ENCODE assay signal across 8 mouse cellular contexts in the genomic region with DNA sequence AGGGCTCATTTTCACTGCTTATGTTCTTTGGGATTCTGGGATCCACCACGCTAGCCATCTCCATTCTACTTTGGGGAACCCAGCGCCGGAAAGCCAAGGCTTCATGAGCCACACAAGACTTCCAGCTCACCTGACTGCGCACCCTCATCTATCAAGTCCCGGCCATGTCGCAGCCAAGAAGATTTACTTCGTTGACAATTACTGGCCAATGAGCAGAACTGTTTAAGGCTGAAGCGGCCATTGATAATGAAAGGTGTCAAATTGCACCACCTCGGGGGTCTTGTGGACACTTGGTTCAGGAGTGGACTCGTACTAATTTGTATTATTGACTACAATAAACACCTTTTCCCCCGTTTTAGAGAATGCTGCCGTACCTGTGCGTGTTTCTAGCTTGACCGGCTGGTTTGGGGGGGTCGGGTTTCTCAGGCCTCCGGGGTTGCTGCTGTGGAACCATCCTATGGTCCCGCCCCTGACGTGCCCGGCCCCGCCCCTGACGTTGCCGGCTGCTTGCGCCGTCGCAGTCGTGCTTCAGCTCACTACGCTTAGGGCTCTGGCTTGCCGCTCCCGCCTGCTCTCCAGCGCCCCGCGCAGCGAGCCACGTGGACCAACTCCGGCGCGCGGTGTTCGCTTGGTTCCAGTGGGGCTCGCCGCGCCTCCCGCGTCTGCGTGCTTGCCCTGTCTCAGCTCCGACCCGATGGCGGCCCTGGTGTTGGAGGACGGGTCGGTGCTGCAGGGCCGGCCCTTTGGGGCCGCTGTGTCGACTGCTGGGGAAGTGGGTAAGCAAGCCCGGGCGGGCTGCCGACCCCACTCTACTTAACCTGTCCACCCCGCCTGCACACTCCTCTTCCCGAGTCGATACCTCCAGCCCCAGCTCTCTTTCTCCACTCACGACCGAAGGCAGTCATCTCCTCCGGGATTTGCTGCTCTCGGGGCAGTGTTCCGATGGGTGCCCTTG. TPM values are rescaled to one million over a fixed set of nuclear protein-coding genes. Genes with fewer than 3 reads are reported as not detected.
DNase-seq lines count a peak whose midpoint lies in the region; ATAC-seq lines count a peak whose summit lies in the region.

A gene (plus strand): TSS at position 520 of the 955 bp plus-strand sequence.

- no peaks in the 10 kb centered on the region for H3K9me3 ChIP-seq in hindbrain, embryonic 13.5 days

- H3K36me3 ChIP-seq in hindbrain, embryonic 13.5 days: peaks cover 28% of the 10 kb centered on the region

- H3K27me3 ChIP-seq in hindbrain, embryonic 13.5 days: no peaks in the 10 kb centered on the region

- ATAC-seq in hindbrain, embryonic 13.5 days (ENCODE audit: low FRiP score): peak; percentile 98

- peak within 1 kb of the TSS; percentile 67 for H3K4me3 ChIP-seq in hindbrain, embryonic 13.5 days

- under 1% methylated on average over 64 of the region's 64 CpGs for WGBS in hindbrain, embryonic 13.5 days

- H3K9ac ChIP-seq in hindbrain, embryonic 13.5 days: peak within 1 kb of the TSS; percentile 83

- DNase-seq in NIH3T3 (ENCODE audit: low read depth): peak; percentile 96
- peak; percentile 96 to 98 for DNase-seq in cerebellum, postnatal 10 days
- peak; percentile 86 to 91 for DNase-seq in frontal cortex, postnatal 14 days (ENCODE audit: low spot score in 2 of 2)
- peak; percentile 84 to 87 for DNase-seq in layer of hippocampus, postnatal 25 days (ENCODE audit: extremely low spot score in 1 of 2, low spot score in 1 of 2)
- DNase-seq in lung, postnatal 25 days (ENCODE audit: low spot score): peak; percentile 96
- DNase-seq in retina, embryonic 14.5 days (ENCODE audit: low spot score): peak; percentile 96
- peak; percentile 98 for DNase-seq in thymus, postnatal 4 days

- H3K4me2 ChIP-seq in hindbrain, embryonic 13.5 days: peak within 1 kb of the TSS; percentile 94

- peaks cover 27% of the 10 kb centered on the region for H3K4me1 ChIP-seq in hindbrain, embryonic 13.5 days (replicated peaks)

- peak within 1 kb of the TSS; percentile 83 for H3K27ac ChIP-seq in hindbrain, embryonic 13.5 days

RNA-seq across cellular contexts. Expression of the gene that starts here (rescaled TPM):
- 13.7 and 14.7 TPM in 2 replicates for polyA plus RNA-seq in hindbrain, embryonic 13.5 days (2015; fragmentation: Nextera tagmentation; extraction: Ambion mirVana)
- 10 to 100 TPM; 16.9 to 18.0 TPM for total RNA-seq in layer of hippocampus, postnatal 25 days (2021)

Comparison
In these comparisons a context has a peak if more than half of its experiments do, and no peak if none do; other contexts are left out.
1. Peak in every context shown above with its lines: DNase-seq, ATAC-seq, H3K4me3 ChIP-seq and H3K27ac ChIP-seq.